Mouse (Mus musculus) limb, embryonic 15.5 days (tissue): ENCODE data around the gene Vmn1r1. TPM values are rescaled to one million over a fixed set of nuclear protein-coding genes. Genes with fewer than 3 reads are reported as not detected.

Experiments
- ATAC-seq: fragments of 200-750 bp; cut with Nextera tagmentation; 2 replicates; pipeline ENCODE4 v1.8.0; 2017; ENCODE audit warnings: low read depth, moderate TSS enrichment; ENCODE audit not compliant: insufficient number of reproducible peaks, low FRiP score, low TSS enrichment
- H3K27ac ChIP-seq: fragments of 300-500 bp; sonication (generic); 2 replicates; pipeline ENCODE4 v1.5.1; 2015; ENCODE audit warnings: moderate library complexity, mild to moderate bottlenecking, inconsistent platforms
- H3K27me3 ChIP-seq: fragments of 300-500 bp; sonication (generic); 2 replicates; pipeline ENCODE4 v1.6.1; 2015; ENCODE audit warnings: inconsistent platforms
- H3K36me3 ChIP-seq: fragments of 300-500 bp; sonication (generic); 2 replicates; pipeline ENCODE4 v1.6.1; 2015; ENCODE audit warnings: inconsistent platforms
- H3K4me1 ChIP-seq: fragments of 300-500 bp; sonication (generic); 2 replicates; pipeline ENCODE4 v1.6.1; 2015; ENCODE audit warnings: inconsistent platforms
- H3K4me2 ChIP-seq: fragments of 300-500 bp; sonication (generic); 2 replicates; pipeline ENCODE4 v1.6.1; 2015; ENCODE audit warnings: mild to moderate bottlenecking, inconsistent platforms
- H3K4me3 ChIP-seq: fragments of 300-500 bp; sonication (generic); 2 replicates; pipeline ENCODE4 v1.5.1; 2015; ENCODE audit warnings: mild to moderate bottlenecking, inconsistent platforms
- H3K9ac ChIP-seq: fragments of 300-500 bp; sonication (generic); 2 replicates; pipeline ENCODE4 v1.6.1; 2015; ENCODE audit warnings: inconsistent platforms
- H3K9me3 ChIP-seq: fragments of 300-500 bp; sonication (generic); 2 replicates; pipeline ENCODE4 v1.6.1; 2016; ENCODE audit warnings: inconsistent platforms
- WGBS: fragments of 180-500 bp; shearing (Covaris S2); methylation state at CpG from one replicate; pipeline ENCODE4 v1.1.7; 2015; 5-methylcytosine and 5-hydroxymethylcytosine counted together
- polyA plus RNA-seq: library from polyadenylated mRNA; unstranded; fragments of >200 nt; fragmentation: Nextera tagmentation; extraction: Ambion mirVana; gene quantifications from 2 replicates; pipeline ENCODE4 v1.2.1, GENCODE M21; 2015

Gene Vmn1r1
- polyA plus RNA-seq, 1 experiment from 2014 or later: not detected

GRCm38 (mm10) chr1:182108397-182109099 is 55.7 kb downstream of the Vmn1r1 start:
- ATAC-seq: no peak
- Histone ChIP-seq H3K9me3 (no peaks in the 10 kb centered on the region), H3K27me3 (no peaks in the 10 kb centered on the region), H3K27ac (no peak overlapping the region), H3K4me3 (no peak overlapping the region), H3K9ac (no peak overlapping the region), H3K36me3 (no peaks in the 10 kb centered on the region), H3K4me1 (peaks cover 38% of the 10 kb centered on the region), H3K4me2 (no peak overlapping the region)
- WGBS: 61% methylated on average over 13 of the region's 13 CpGs

GRCm38 (mm10) chr1:182107251-182107650 is 57.0 kb downstream of the Vmn1r1 start:
- ATAC-seq: no peak
- H3K9ac ChIP-seq: no peak overlapping the region
- WGBS: 78% methylated on average over 9 of the region's 9 CpGs
- no peaks in the 10 kb centered on the region for H3K27me3 ChIP-seq
- no peaks in the 10 kb centered on the region for H3K9me3 ChIP-seq
- peaks cover 33% of the 10 kb centered on the region for H3K4me1 ChIP-seq
- no peak overlapping the region for H3K4me3 ChIP-seq
- H3K36me3 ChIP-seq: no peaks in the 10 kb centered on the region
- H3K4me2 ChIP-seq: no peak overlapping the region
- no peak overlapping the region for H3K27ac ChIP-seq

- Histone ChIP-seq H3K4me2 (no peak overlapping the region), H3K27me3 (no peaks in the 10 kb centered on the region), H3K4me1 (peaks cover 20% of the 10 kb centered on the region), H3K36me3 (no peaks in the 10 kb centered on the region), H3K27ac (no peak overlapping the region), H3K9me3 (no peaks in the 10 kb centered on the region), H3K4me3 (no peak overlapping the region), H3K9ac (no peak overlapping the region)
- WGBS: 41% methylated on average over 3 of the region's 3 CpGs
- ATAC-seq: no peak
These were observed 59.3 kb downstream of the Vmn1r1 start for GRCm38 (mm10) chr1:182105023-182105422.

Other genes with a start within 250 kb of the Vmn1r1 start
- 17.3 and 20.8 TPM in 2 replicates for gene Enah, start 144.5 kb downstream of the Vmn1r1 start, polyA plus RNA-seq
- gene Srp9, start 39.7 kb downstream of the Vmn1r1 start, polyA plus RNA-seq: 155 and 163 TPM in 2 replicates
- 210 and 211 TPM in 2 replicates for gene Degs1, start 118.3 kb upstream of the Vmn1r1 start, polyA plus RNA-seq
- gene Fbxo28, start 177.1 kb upstream of the Vmn1r1 start, polyA plus RNA-seq: 15.8 and 19.3 TPM in 2 replicates
- 20.1 and 20.6 TPM in 2 replicates for gene Trp53bp2, start 244.7 kb upstream of the Vmn1r1 start, polyA plus RNA-seq